Mouse (Mus musculus): ENCODE measurements at regions not wholly inside any gene's neighbourhood (a gene's known extent, or its start where the extent isn't known, plus 50 kb on each side); places are given as distances from the start of the nearest gene placed in this dataset.
A peak's percentile ranks its signal among the peaks of the same experiment; 100 is the strongest.

DNA sequence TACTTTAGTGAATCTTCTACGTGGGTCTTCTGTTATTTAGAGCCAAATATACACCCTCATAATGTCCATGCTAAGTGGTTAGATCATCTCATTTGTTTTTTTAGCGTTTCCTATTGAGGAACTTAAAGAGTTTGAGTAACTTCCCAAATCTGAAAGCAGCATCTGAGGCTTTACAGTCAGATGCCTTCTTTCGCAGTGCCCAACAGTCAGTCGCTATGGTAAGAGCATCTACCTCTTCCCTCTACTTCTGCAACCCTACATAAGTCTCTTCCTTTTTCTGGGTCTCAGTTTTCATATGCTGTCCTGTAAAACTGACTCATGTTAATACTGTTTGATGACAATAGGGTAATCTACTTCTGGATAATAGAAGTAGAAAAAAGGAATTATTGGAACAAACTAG, 146.8 kb downstream of the Ktn1 start:
- Histone ChIP-seq H3K27ac (replicated peaks; ENCODE audit: low read depth, low read length) (no peak overlapping the region), H3K9me3 (ENCODE audit: control insufficient read depth, low read length) (no peaks in the 10 kb centered on the region), H3K4me2 (replicated peaks; ENCODE audit: low read depth, low read length, severe bottlenecking) (no peak overlapping the region), H3K36me3 (ENCODE audit: control insufficient read depth, insufficient read depth, low read length) (no peaks in the 10 kb centered on the region), H3K4me1 (ENCODE audit: control insufficient read depth, insufficient read depth, low read length) (0 out of 2 replicates have a peak, but pooled peaks cover 3% of the 10 kb centered on the region), H3K4me3 (replicated peaks; ENCODE audit: low read length) (no peak overlapping the region), H3K27me3 (ENCODE audit: control insufficient read depth, insufficient read depth, low read length) (no peaks in the 10 kb centered on the region), H3K9ac (ENCODE audit: low read depth, low read length, severe bottlenecking) (no peak overlapping the region)
- WGBS: 93% methylated on average over 4 of the region's 4 CpGs
- no peak for TF ChIP-seq POLR2A (IDR thresholded peaks at IDR 0.05; ENCODE audit: borderline replicate concordance, extremely low read depth, insufficient read depth, insufficient read length)
- DNase-seq (ENCODE audit: low spot score): no peak
- no peak for ATAC-seq (ENCODE audit: low FRiP score, low read depth)

DNA sequence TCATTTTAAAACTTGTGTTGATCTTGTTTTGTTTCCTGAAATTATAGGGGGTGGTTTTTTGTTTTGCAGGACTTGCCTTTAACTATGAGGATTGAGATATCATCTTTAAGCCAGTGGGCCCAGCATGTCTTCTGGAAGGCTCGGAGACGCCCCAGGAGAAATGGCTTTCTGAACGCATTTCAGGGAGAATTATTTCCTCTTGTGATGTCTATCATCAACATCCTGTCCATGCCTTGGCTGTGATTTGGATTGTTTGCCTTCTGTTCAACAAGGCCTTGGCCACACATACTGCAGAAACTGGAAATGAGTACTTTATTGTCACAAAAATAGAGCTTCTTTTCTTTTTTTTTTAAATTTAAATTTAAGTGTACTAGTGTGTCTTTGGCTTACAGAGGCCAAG, 150.0 kb downstream of the Ktn1 start:
- no peak for TF ChIP-seq POLR2A (IDR thresholded peaks at IDR 0.05; ENCODE audit: borderline replicate concordance, extremely low read depth, insufficient read depth, insufficient read length)
- Histone ChIP-seq H3K9me3 (ENCODE audit: control insufficient read depth, low read length) (no peaks in the 10 kb centered on the region), H3K4me2 (replicated peaks; ENCODE audit: low read depth, low read length, severe bottlenecking) (no peak overlapping the region), H3K9ac (ENCODE audit: low read depth, low read length, severe bottlenecking) (no peak overlapping the region), H3K4me1 (ENCODE audit: control insufficient read depth, insufficient read depth, low read length) (0 out of 2 replicates have a peak, but pooled peaks cover 3% of the 10 kb centered on the region), H3K27ac (replicated peaks; ENCODE audit: low read depth, low read length) (no peak overlapping the region), H3K27me3 (ENCODE audit: control insufficient read depth, insufficient read depth, low read length) (no peaks in the 10 kb centered on the region), H3K4me3 (replicated peaks; ENCODE audit: low read length) (no peak overlapping the region), H3K36me3 (ENCODE audit: control insufficient read depth, insufficient read depth, low read length) (no peaks in the 10 kb centered on the region)
- WGBS: 95% methylated on average over 3 of the region's 3 CpGs
- no peak for DNase-seq (ENCODE audit: low spot score)
- no peak for ATAC-seq (ENCODE audit: low FRiP score, low read depth)

DNA sequence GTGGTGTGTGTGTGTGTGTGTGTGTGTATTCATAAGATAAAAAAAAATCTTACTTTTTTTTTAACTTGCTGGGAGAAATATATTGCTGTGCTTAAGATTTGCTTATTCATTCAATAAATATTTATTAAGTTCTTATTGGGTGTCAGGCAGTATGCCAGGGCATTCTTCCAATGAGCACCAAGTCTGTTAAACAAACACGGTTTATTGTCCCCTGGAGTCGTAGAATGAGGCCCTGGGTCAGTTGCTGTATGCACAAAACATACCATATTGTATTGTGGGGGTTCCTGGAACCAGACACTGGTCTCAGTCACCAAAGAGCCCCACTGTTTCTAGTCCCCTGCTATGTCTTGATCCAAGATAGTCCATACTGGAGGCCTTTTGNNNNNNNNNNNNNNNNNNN, 151.3 kb downstream of the Ktn1 start:
- Histone ChIP-seq H3K27me3 (ENCODE audit: control insufficient read depth, insufficient read depth, low read length) (no peaks in the 10 kb centered on the region), H3K36me3 (ENCODE audit: control insufficient read depth, insufficient read depth, low read length) (no peaks in the 10 kb centered on the region), H3K4me1 (ENCODE audit: control insufficient read depth, insufficient read depth, low read length) (0 out of 2 replicates have a peak, but pooled peaks cover 3% of the 10 kb centered on the region), H3K9me3 (ENCODE audit: control insufficient read depth, low read length) (no peaks in the 10 kb centered on the region), H3K4me2 (replicated peaks; ENCODE audit: low read depth, low read length, severe bottlenecking) (no peak overlapping the region), H3K4me3 (replicated peaks; ENCODE audit: low read length) (no peak overlapping the region), H3K27ac (replicated peaks; ENCODE audit: low read depth, low read length) (no peak overlapping the region), H3K9ac (ENCODE audit: low read depth, low read length, severe bottlenecking) (no peak overlapping the region)
- peak; percentile 81 for DNase-seq (ENCODE audit: low spot score)
- no peak for ATAC-seq (ENCODE audit: low FRiP score, low read depth)
- 48% methylated on average over 2 of the region's 2 CpGs for WGBS
- TF ChIP-seq POLR2A (IDR thresholded peaks at IDR 0.05; ENCODE audit: borderline replicate concordance, extremely low read depth, insufficient read depth, insufficient read length): no peak

DNA sequence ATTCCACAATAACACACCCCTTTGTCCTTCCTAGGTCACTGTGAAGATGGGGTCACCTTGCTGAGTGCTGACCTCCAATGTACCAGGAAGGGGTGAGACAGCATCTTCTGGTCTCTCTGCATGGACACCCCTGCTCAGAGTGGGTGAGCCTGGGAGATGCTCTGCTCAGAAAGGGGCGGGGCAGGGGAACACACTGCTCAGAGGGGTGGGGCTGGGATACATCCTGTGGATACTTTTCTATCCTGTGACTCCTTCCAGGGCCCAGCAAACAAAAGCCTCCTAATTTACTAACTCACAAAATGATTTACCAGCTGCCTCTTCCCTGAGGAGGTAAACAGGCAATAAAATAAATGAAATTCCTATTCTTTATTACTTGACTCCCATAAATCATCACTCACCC, 157.0 kb downstream of the Ktn1 start:
- no peak overlapping the region for H3K9ac ChIP-seq (ENCODE audit: low read depth, low read length, severe bottlenecking)
- DNase-seq (ENCODE audit: low spot score) (peak; percentile 28), ATAC-seq (ENCODE audit: low FRiP score, low read depth) (peak; percentile 66)
- 82% methylated on average over 1 of the region's 1 CpGs for WGBS
- H3K27me3 ChIP-seq (ENCODE audit: control insufficient read depth, insufficient read depth, low read length): no peaks in the 10 kb centered on the region
- H3K36me3 ChIP-seq (ENCODE audit: control insufficient read depth, insufficient read depth, low read length): no peaks in the 10 kb centered on the region
- TF ChIP-seq POLR2A (IDR thresholded peaks at IDR 0.05; ENCODE audit: borderline replicate concordance, extremely low read depth, insufficient read depth, insufficient read length): no peak
- peaks cover 10% of the 10 kb centered on the region for H3K4me1 ChIP-seq (ENCODE audit: control insufficient read depth, insufficient read depth, low read length)
- H3K27ac ChIP-seq (replicated peaks; ENCODE audit: low read depth, low read length): no peak overlapping the region
- no peaks in the 10 kb centered on the region for H3K9me3 ChIP-seq (ENCODE audit: control insufficient read depth, low read length)
- no peak overlapping the region for H3K4me3 ChIP-seq (replicated peaks; ENCODE audit: low read length)
- no peak overlapping the region for H3K4me2 ChIP-seq (replicated peaks; ENCODE audit: low read depth, low read length, severe bottlenecking)

DNA sequence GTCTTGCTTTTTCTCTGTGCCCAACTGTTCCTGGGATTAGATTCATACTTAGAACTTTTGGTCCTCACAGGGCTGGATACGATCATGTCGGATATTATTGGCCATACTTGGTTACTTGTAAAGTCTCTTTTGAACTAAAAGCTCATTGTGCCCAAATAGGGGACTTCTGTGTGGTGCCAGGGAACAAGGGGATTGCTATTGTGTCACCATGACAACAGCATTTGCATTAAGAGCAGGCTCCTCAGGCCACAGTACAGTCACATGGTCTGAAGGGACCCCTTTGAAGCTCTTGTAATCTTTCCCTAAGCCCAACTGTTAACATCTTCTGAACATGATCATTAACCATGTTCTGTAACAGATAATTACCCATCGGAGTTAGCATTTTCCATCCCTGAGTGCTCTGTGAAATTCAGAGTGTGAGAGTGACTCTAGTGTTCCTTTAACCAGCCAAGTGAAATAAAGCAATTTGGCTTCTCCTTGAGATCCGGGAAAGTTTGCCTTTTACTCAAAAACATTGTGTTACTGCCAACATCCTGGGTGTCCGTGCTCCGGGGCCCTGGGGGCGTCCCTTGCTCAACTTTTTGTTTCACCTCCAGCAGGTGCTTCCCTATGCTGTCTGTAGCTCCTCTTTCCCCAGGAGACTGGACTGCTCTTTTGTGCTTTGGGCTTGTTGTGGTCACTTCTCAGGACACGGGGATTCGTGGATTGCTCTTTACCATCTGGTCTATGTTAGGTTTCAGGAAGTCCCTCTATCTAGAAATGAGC, 157.7 kb downstream of the Ktn1 start:
- H3K9ac ChIP-seq (ENCODE audit: low read depth, low read length, severe bottlenecking): no peak overlapping the region
- WGBS: 40% methylated on average over 9 of the region's 9 CpGs
- H3K4me2 ChIP-seq (replicated peaks; ENCODE audit: low read depth, low read length, severe bottlenecking): no peak overlapping the region
- no peak overlapping the region for H3K4me3 ChIP-seq (replicated peaks; ENCODE audit: low read length)
- H3K27me3 ChIP-seq (ENCODE audit: control insufficient read depth, insufficient read depth, low read length): no peaks in the 10 kb centered on the region
- H3K9me3 ChIP-seq (ENCODE audit: control insufficient read depth, low read length): no peaks in the 10 kb centered on the region
- DNase-seq (ENCODE audit: low spot score): peak; percentile 12
- TF ChIP-seq POLR2A (IDR thresholded peaks at IDR 0.05; ENCODE audit: borderline replicate concordance, extremely low read depth, insufficient read depth, insufficient read length): no peak
- peaks cover 10% of the 10 kb centered on the region for H3K4me1 ChIP-seq (ENCODE audit: control insufficient read depth, insufficient read depth, low read length)
- no peak for ATAC-seq (ENCODE audit: low FRiP score, low read depth)
- H3K27ac ChIP-seq (replicated peaks; ENCODE audit: low read depth, low read length): no peak overlapping the region
- no peaks in the 10 kb centered on the region for H3K36me3 ChIP-seq (ENCODE audit: control insufficient read depth, insufficient read depth, low read length)

Measured in limb, embryonic 14.5 days (tissue).